ENCODE assay signal across 12 mouse cellular contexts in the genomic region with DNA sequence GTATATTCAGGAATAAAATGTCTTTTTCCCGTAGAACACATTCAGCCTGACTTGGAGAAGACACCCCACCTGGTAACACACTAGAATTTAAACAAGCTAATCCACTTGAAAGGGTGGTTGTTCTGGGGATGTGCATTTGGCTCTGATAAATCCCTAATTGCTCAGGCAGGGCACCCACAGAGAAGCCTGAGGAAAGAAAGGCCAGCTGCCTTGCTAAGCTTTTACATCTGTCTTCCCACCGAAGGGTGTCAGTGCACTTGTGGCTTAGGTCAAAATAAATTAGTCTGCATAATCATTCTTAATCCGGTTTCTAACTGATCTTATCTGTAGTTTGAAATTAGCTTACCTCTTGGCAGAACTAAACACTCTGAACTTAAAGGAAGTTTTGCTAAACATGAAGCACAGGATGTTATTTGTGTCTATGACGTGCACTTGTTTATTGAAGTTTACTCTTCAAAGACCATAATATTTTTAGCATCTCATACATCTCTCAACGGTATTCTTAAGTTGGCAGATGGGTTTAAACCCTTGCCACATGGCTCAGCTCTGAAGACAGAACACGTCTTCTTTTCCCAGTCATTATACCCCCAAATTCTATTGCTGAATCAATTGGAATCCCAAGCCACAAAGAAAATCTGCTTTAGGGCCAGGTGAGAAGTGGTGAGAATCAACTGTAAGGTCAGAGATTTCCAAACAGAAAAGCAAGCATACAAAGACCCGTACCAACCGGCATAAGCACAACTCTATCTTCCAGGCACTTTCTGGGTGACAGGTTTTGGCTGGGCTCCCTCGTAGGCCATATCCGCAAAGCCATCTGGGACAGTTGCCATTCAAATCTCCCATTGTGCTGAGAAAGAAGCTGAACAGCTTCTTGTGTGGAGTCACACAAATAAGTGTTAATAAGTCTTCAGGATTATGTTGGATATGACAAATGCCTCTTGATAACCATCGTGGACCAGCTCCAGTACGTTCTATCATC.
A peak's percentile ranks its signal among the peaks of the same experiment; 100 is the strongest.
DNase-seq lines count a peak whose midpoint lies in the region; ATAC-seq lines count a peak whose summit lies in the region.
"Had no signal": no experiment of that assay in that cellular context is flagged by ENCODE, and none has a peak within 500 bp of the region (broad histone marks: within the 10 kb centered on the region; RNA-seq: fewer than 3 reads in every experiment).

No protein-coding gene starts in this region.

- H3K27me3 ChIP-seq in forebrain, embryonic 16.5 days (replicated peaks; ENCODE audit: control insufficient read depth, insufficient read depth, low read length): no peaks in the 10 kb centered on the region
- H3K27me3 ChIP-seq in midbrain, embryonic 13.5 days: no peaks in the 10 kb centered on the region
- H3K27me3 ChIP-seq: heart, embryonic 13.5 days; megakaryocyte, embryonic 14.5 days had no signal

- H3K4me3 ChIP-seq in forebrain, embryonic 16.5 days (replicated peaks; ENCODE audit: low read length): no peak overlapping the region
- H3K4me3 ChIP-seq in midbrain, embryonic 13.5 days (replicated peaks): no peak overlapping the region
- H3K4me3 ChIP-seq: heart, embryonic 13.5 days; megakaryocyte, embryonic 14.5 days had no signal

- H3K9ac ChIP-seq in forebrain, embryonic 16.5 days (replicated peaks; ENCODE audit: low read depth, low read length): no peak overlapping the region
- H3K9ac ChIP-seq in midbrain, embryonic 13.5 days (replicated peaks): no peak overlapping the region
- H3K9ac ChIP-seq: heart, embryonic 13.5 days had no signal

- H3K36me3 ChIP-seq in forebrain, embryonic 16.5 days (ENCODE audit: control insufficient read depth, insufficient read depth): no peaks in the 10 kb centered on the region
- no peaks in the 10 kb centered on the region for H3K36me3 ChIP-seq in midbrain, embryonic 13.5 days
- H3K36me3 ChIP-seq: G1E; heart, embryonic 13.5 days had no signal

- peak; percentile 47; the same call in 1 of the 2 replicates for ATAC-seq in forebrain, embryonic 16.5 days
- peak; percentile 67; the same call in 1 of the 2 replicates for ATAC-seq in midbrain, embryonic 13.5 days

- no peak overlapping the region for H3K27ac ChIP-seq in forebrain, embryonic 16.5 days (ENCODE audit: low read length)
- no peak overlapping the region for H3K27ac ChIP-seq in midbrain, embryonic 13.5 days
- H3K27ac ChIP-seq: heart, embryonic 13.5 days; kidney, postnatal 0 days had no signal

- H3K4me2 ChIP-seq in forebrain, embryonic 16.5 days (ENCODE audit: low read length): no peak overlapping the region
- H3K4me2 ChIP-seq in midbrain, embryonic 13.5 days (replicated peaks): no peak overlapping the region
- H3K4me2 ChIP-seq: heart, embryonic 13.5 days had no signal

- DNase-seq in kidney, postnatal 36 days: peak; percentile 6 to 9
- DNase-seq in kidney, adult 8-10 months: no peak
- peak; percentile 36 for DNase-seq in brain, adult 2 months (ENCODE audit: low read depth, low spot score)
- no peak for DNase-seq in ovary, postnatal 36 days (ENCODE audit: low spot score)
- DNase-seq in kidney, adult 9 months: no peak
- no peak for DNase-seq in urinary bladder, adult 18-20 months (ENCODE audit: low spot score in 2 of 2)

- WGBS in forebrain, embryonic 16.5 days: 32% methylated on average over 12 of the region's 12 CpGs
- WGBS in midbrain, embryonic 13.5 days: 35% methylated on average over 12 of the region's 12 CpGs

- no peaks in the 10 kb centered on the region for H3K9me3 ChIP-seq in forebrain, embryonic 16.5 days (ENCODE audit: control insufficient read depth, low read length)
- no peaks in the 10 kb centered on the region for H3K9me3 ChIP-seq in midbrain, embryonic 13.5 days
- H3K9me3 ChIP-seq: heart, embryonic 13.5 days; megakaryocyte, embryonic 14.5 days had no signal

- no peaks in the 10 kb centered on the region; the same call in 1 of the 2 replicates for H3K4me1 ChIP-seq in forebrain, embryonic 16.5 days (replicated peaks; ENCODE audit: control insufficient read depth, insufficient read depth, low read length)
- peaks cover 8% of the 10 kb centered on the region for H3K4me1 ChIP-seq in midbrain, embryonic 13.5 days (replicated peaks)
- H3K4me1 ChIP-seq: heart, embryonic 13.5 days had no signal

Comparison
In these comparisons a context has a peak if more than half of its experiments do, and no peak if none do; other contexts are left out.
1. DNase-seq: peak in kidney, postnatal 36 days (2 of 2) and brain, adult 2 months (single experiment); none in kidney, adult 8-10 months (0 of 2), ovary, postnatal 36 days (single experiment), kidney, adult 9 months (single experiment) and urinary bladder, adult 18-20 months (0 of 2).